Mouse (Mus musculus) limb, embryonic 13.5 days (tissue): ENCODE results near the gene Ldlrad3. TPM values are rescaled to one million over a fixed set of nuclear protein-coding genes. Genes with fewer than 3 reads are reported as not detected.

Source experiments
- ATAC-seq: fragments of 200-750 bp; cut with Nextera tagmentation; 2 replicates; pipeline ENCODE4 v1.8.0; 2017; ENCODE audit warnings: low read depth, moderate number of reproducible peaks, moderate TSS enrichment; ENCODE audit not compliant: low FRiP score
- H3K27ac ChIP-seq: fragments of 300-500 bp; sonication (generic); 2 replicates; pipeline ENCODE4 v1.5.1; 2015; ENCODE audit warnings: inconsistent platforms, mild to moderate bottlenecking, moderate library complexity
- H3K27me3 ChIP-seq: fragments of 300-500 bp; sonication (generic); 2 replicates; pipeline ENCODE4 v1.6.1; 2015; ENCODE audit warnings: mild to moderate bottlenecking, inconsistent platforms
- H3K36me3 ChIP-seq: fragments of 300-500 bp; sonication (generic); 2 replicates; pipeline ENCODE4 v1.6.1; 2015; ENCODE audit warnings: inconsistent platforms, mild to moderate bottlenecking, moderate library complexity
- H3K4me1 ChIP-seq: fragments of 300-500 bp; sonication (generic); 2 replicates; pipeline ENCODE4 v1.6.1; 2015; ENCODE audit warnings: inconsistent platforms
- H3K4me2 ChIP-seq: fragments of 300-500 bp; sonication (generic); replicated peaks from 2 replicates; pipeline ENCODE4 v1.6.1; 2015; ENCODE audit warnings: inconsistent platforms, mild to moderate bottlenecking, moderate library complexity
- H3K4me3 ChIP-seq: fragments of 300-500 bp; sonication (generic); 2 replicates; pipeline ENCODE4 v1.5.1; 2015; ENCODE audit warnings: moderate library complexity, mild to moderate bottlenecking, inconsistent platforms
- H3K9ac ChIP-seq: fragments of 300-500 bp; sonication (generic); 2 replicates; pipeline ENCODE4 v1.6.1; 2015; ENCODE audit warnings: mild to moderate bottlenecking, inconsistent platforms
- H3K9me3 ChIP-seq: fragments of 300-500 bp; sonication (generic); 2 replicates; pipeline ENCODE4 v1.6.1; 2016; ENCODE audit warnings: inconsistent platforms
- WGBS: fragments of 180-500 bp; shearing (Covaris S2); methylation state at CpG from one replicate; pipeline ENCODE4 v1.1.7; 2015; 5-methylcytosine and 5-hydroxymethylcytosine counted together
- polyA plus RNA-seq: library from polyadenylated mRNA; unstranded; fragments of >200 nt; fragmentation: Nextera tagmentation; extraction: Ambion mirVana; gene quantifications from 2 replicates; pipeline ENCODE4 v1.2.1, GENCODE M21; 2015

Gene Ldlrad3
- polyA plus RNA-seq, 1 experiment from 2014 or later: 71.9 TPM

DNA sequence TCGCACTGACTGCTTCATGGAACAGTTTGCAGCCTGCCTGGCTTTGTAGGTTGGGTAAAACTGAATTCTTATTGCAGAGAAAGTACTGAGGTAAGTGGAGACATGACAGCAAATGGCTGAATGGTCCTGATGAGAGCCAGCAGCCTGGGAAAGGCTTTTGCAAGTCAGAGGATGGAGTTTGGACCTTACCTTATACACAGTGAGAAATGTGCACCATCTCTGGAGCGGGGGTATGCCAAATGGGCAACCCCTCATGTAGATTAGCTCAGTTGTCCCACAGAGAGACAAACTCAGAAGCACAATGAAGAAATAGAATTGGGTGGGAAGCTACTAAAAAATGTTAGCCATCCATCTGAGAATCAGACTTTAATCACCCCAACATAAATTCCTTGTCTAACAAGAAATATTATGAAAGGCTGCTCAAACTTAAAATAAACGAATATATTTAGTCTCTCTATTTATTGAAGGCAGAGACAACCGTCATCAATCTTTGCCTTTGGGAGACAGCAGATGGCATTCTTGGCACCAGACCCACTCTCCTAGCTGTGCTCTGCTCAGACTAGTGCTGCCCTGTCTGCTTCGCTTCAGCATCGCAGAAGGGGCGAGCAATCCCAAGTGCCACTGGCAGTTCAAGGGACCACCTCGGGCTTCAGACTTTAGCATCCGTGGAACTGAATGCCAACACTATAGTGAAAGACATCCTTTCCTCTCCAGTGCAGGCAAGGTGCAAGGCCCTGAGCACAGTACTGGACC lies 51.5 kb downstream of the Ldlrad3 start:
- WGBS: 72% methylated on average over 9 of the region's 9 CpGs
- Histone ChIP-seq H3K4me2 (no peak overlapping the region), H3K27me3 (no peaks in the 10 kb centered on the region), H3K27ac (peak overlapping the region; percentile 40; the same call in 1 of the 2 replicates), H3K4me3 (no peak overlapping the region), H3K36me3 (no peaks in the 10 kb centered on the region), H3K9ac (no peak overlapping the region), H3K9me3 (no peaks in the 10 kb centered on the region), H3K4me1 (peaks cover 98% of the 10 kb centered on the region)
- no peak for ATAC-seq

GRCm38 (mm10) chr2:102132945-102133558 lies 53.1 kb downstream of the Ldlrad3 start:
- no peaks in the 10 kb centered on the region for H3K27me3 ChIP-seq
- H3K27ac ChIP-seq: peak overlapping the region; percentile 61
- 30% methylated on average over 10 of the region's 10 CpGs for WGBS
- no peaks in the 10 kb centered on the region for H3K36me3 ChIP-seq
- H3K9ac ChIP-seq: peak overlapping the region; percentile 39; the same call in 1 of the 2 replicates
- H3K4me3 ChIP-seq: no peak overlapping the region
- ATAC-seq: peak; percentile 18; the same call in 1 of the 2 replicates
- no peaks in the 10 kb centered on the region for H3K9me3 ChIP-seq
- H3K4me1 ChIP-seq: peaks cover 98% of the 10 kb centered on the region
- H3K4me2 ChIP-seq: peak overlapping the region; percentile 16; the same call in 1 of the 2 replicates

DNA sequence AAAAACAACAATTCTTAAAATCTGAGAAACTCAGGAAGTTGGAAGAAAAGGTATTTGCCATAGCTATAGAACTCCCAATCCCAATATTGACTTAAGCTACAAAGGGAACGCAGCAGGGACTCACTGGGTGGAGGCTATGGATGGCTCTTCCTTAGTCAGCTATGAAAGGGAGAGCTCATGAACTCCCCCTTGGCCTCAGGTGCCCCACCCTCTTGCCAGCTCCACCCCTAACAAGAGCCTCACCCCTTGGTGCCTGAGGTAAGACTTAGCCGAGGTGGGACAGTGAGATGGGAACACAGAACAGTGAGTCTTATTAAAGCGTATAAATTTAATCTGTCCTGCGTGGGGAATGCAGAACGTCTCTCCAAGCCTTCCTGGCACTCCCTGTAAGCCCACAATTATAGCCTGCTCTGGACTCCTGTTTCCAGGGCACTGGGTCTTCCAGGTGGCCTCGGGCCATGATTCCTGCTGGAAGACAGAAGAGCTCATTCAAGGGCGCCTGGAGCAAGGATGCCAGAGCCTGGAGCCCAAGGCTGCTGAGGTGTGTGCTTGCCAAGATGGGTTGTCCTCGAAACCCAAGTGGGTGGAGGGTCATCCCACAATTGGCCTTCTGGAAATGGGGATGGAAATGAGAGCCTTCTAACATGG lies 55.9 kb downstream of the Ldlrad3 start:
- H3K9me3 ChIP-seq: no peaks in the 10 kb centered on the region
- H3K4me2 ChIP-seq: no peak overlapping the region
- no peak overlapping the region for H3K27ac ChIP-seq
- peak; percentile 7; the same call in 1 of the 2 replicates for ATAC-seq
- no peak overlapping the region for H3K9ac ChIP-seq
- WGBS: 69% methylated on average over 8 of the region's 8 CpGs
- no peak overlapping the region for H3K4me3 ChIP-seq
- no peaks in the 10 kb centered on the region for H3K27me3 ChIP-seq
- H3K4me1 ChIP-seq: peaks cover 92% of the 10 kb centered on the region
- no peaks in the 10 kb centered on the region for H3K36me3 ChIP-seq

GRCm38 (mm10) chr2:102129235-102129634 lies 57.0 kb downstream of the Ldlrad3 start:
- H3K27me3 ChIP-seq: no peaks in the 10 kb centered on the region
- no peak for ATAC-seq
- H3K9me3 ChIP-seq: no peaks in the 10 kb centered on the region
- H3K9ac ChIP-seq: no peak overlapping the region
- no peaks in the 10 kb centered on the region for H3K36me3 ChIP-seq
- no peak overlapping the region for H3K4me3 ChIP-seq
- H3K4me2 ChIP-seq: no peak overlapping the region
- peaks cover 86% of the 10 kb centered on the region for H3K4me1 ChIP-seq
- H3K27ac ChIP-seq: peak overlapping the region; percentile 39; the same call in 1 of the 2 replicates
- 77% methylated on average over 4 of the region's 4 CpGs for WGBS

DNA sequence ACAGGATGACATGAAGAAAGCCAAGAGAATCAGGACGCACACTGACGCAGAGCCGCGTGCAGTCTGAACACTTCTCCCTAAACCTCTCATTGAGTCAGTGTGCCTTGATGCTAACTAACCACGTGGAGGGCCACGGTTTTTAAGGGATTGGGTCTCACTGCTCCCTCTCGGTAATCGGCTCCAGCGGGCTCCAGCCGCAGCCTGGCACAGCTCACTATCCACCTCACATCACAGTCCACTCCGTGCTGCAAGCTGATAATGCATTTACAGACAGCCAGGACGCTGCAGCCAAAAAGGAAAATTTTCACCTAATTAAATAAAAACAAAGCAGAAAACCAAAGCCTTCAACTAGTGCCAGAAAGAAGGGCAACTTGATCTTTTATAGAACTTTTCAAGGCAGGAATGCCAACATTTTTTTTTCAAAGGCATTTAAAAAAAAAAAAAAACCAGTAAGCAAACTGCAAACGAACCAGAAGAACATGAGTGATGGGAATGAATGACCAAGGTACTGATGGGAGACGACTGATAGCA lies 57.6 kb downstream of the Ldlrad3 start:
- no peak overlapping the region for H3K4me3 ChIP-seq
- 49% methylated on average over 14 of the region's 14 CpGs for WGBS
- no peaks in the 10 kb centered on the region for H3K36me3 ChIP-seq
- H3K9ac ChIP-seq: no peak overlapping the region
- no peaks in the 10 kb centered on the region for H3K9me3 ChIP-seq
- H3K4me1 ChIP-seq: peaks cover 80% of the 10 kb centered on the region
- no peaks in the 10 kb centered on the region for H3K27me3 ChIP-seq
- no peak for ATAC-seq
- H3K4me2 ChIP-seq: no peak overlapping the region
- peak overlapping the region; percentile 39 for H3K27ac ChIP-seq

DNA sequence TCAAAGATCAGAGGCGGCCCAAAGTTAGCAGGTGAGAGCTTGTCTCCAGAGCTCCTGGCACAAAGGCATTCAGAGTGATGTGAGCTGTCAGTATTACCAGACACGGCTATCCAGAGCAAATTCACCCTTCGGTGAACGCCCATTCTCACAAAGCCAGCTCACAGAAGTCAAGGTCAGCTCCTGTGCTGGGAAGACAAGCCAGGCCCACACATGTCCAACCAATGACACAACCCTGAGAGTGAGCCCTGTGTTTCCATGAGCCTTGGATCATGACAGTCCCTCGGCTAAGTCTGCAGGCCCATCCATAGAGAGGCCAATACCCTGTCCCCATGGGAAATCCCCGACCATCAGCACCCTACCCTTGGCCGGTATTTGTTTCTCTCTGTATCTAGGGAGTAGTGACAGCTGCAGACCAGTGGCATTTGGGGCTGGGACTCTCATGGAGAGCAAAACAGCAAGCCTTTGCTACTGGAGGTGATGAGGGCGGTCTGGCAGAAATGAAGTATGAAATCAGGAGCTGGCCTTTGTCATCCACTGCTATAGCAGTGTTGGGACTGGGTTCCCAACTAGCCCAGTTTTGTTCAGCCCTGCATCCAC lies 58.3 kb downstream of the Ldlrad3 start:
- WGBS: 81% methylated on average over 8 of the region's 8 CpGs
- Histone ChIP-seq H3K9me3 (no peaks in the 10 kb centered on the region), H3K4me3 (no peak overlapping the region), H3K9ac (no peak overlapping the region), H3K4me1 (peaks cover 74% of the 10 kb centered on the region), H3K4me2 (no peak overlapping the region), H3K27ac (peak overlapping the region; percentile 39), H3K36me3 (no peaks in the 10 kb centered on the region), H3K27me3 (no peaks in the 10 kb centered on the region)
- 0 out of 2 replicates have a peak, but pooled peaks have one; percentile 33 for ATAC-seq

GRCm38 (mm10) chr2:102127221-102127620 lies 59.0 kb downstream of the Ldlrad3 start:
- no peak overlapping the region for H3K4me3 ChIP-seq
- no peak overlapping the region; the same call in 1 of the 2 replicates for H3K27ac ChIP-seq
- no peaks in the 10 kb centered on the region for H3K27me3 ChIP-seq
- H3K9me3 ChIP-seq: no peaks in the 10 kb centered on the region
- 50% methylated on average over 9 of the region's 9 CpGs for WGBS
- H3K36me3 ChIP-seq: no peaks in the 10 kb centered on the region
- H3K4me1 ChIP-seq: peaks cover 69% of the 10 kb centered on the region
- no peak for ATAC-seq
- no peak overlapping the region for H3K4me2 ChIP-seq
- no peak overlapping the region for H3K9ac ChIP-seq

- WGBS: 89% methylated on average over 7 of the region's 7 CpGs
- no peaks in the 10 kb centered on the region for H3K36me3 ChIP-seq
- no peak overlapping the region for H3K4me3 ChIP-seq
- no peaks in the 10 kb centered on the region for H3K27me3 ChIP-seq
- no peaks in the 10 kb centered on the region for H3K9me3 ChIP-seq
- H3K27ac ChIP-seq: no peak overlapping the region; the same call in 1 of the 2 replicates
- H3K4me2 ChIP-seq: no peak overlapping the region
- no peak for ATAC-seq
- H3K4me1 ChIP-seq: peaks cover 69% of the 10 kb centered on the region
- H3K9ac ChIP-seq: no peak overlapping the region
These were observed 60.1 kb downstream of the Ldlrad3 start for GRCm38 (mm10) chr2:102126076-102126475.

- H3K9me3 ChIP-seq: no peaks in the 10 kb centered on the region
- no peak overlapping the region for H3K27ac ChIP-seq
- H3K4me2 ChIP-seq: no peak overlapping the region
- H3K9ac ChIP-seq: no peak overlapping the region
- no peaks in the 10 kb centered on the region for H3K36me3 ChIP-seq
- no peaks in the 10 kb centered on the region for H3K27me3 ChIP-seq
- peaks cover 67% of the 10 kb centered on the region for H3K4me1 ChIP-seq
- no peak for ATAC-seq
- WGBS: 74% methylated on average over 4 of the region's 4 CpGs
- H3K4me3 ChIP-seq: no peak overlapping the region
These were observed 61.1 kb downstream of the Ldlrad3 start for GRCm38 (mm10) chr2:102125042-102125441.

DNA sequence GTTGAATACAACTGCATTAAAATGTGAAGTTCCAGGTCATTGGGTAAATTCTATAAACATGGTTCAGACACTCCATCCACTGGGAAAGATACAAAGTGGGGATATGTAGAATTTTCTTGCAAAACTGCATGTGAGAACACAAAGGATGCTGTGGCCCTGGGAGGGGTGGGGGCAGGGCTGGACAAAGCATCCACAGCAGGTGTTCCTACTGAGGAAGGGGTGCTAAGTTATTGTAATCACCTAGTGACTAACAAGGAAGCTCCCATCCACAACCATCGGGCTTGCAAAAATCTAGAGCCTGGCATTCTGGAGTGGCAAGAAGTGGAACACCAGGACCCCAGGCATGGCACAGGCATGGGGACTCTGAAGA lies 64.1 kb downstream of the Ldlrad3 start:
- no peaks in the 10 kb centered on the region for H3K9me3 ChIP-seq
- H3K36me3 ChIP-seq: no peaks in the 10 kb centered on the region
- no peaks in the 10 kb centered on the region for H3K27me3 ChIP-seq
- H3K9ac ChIP-seq: no peak overlapping the region
- no peak overlapping the region for H3K4me2 ChIP-seq
- no peak for ATAC-seq
- 60% methylated on average over 1 of the region's 1 CpGs for WGBS
- H3K27ac ChIP-seq: no peak overlapping the region
- no peak overlapping the region for H3K4me3 ChIP-seq
- H3K4me1 ChIP-seq: peaks cover 67% of the 10 kb centered on the region

GRCm38 (mm10) chr2:102121440-102122145 lies 64.6 kb downstream of the Ldlrad3 start:
- WGBS: 71% methylated on average over 4 of the region's 4 CpGs

More at GRCm38 (mm10) chr2:102121440-102122145, 64.6 kb downstream of the Ldlrad3 start:
- no peaks in the 10 kb centered on the region for H3K27me3 ChIP-seq
- H3K4me3 ChIP-seq: no peak overlapping the region
- H3K9ac ChIP-seq: no peak overlapping the region
- H3K9me3 ChIP-seq: no peaks in the 10 kb centered on the region
- no peak overlapping the region for H3K4me2 ChIP-seq
- no peak overlapping the region for H3K27ac ChIP-seq
- H3K36me3 ChIP-seq: no peaks in the 10 kb centered on the region
- peaks cover 67% of the 10 kb centered on the region for H3K4me1 ChIP-seq
- no peak for ATAC-seq
